Mouse (Mus musculus) testis, adult 2 months (tissue): ENCODE data around the gene Rasa3. TPM values are rescaled to one million over a fixed set of nuclear protein-coding genes. Genes with fewer than 3 reads are reported as not detected.
A peak's percentile ranks its signal among the peaks of the same experiment; 100 is the strongest.

Source experiments
- H3K27ac ChIP-seq: fragments of 200-500 bp; 2 replicates; pipeline ENCODE4 v1.5.1; 2012; ENCODE audit warnings: low read depth, low read length; ENCODE audit not compliant: control insufficient read depth, insufficient read depth
- H3K27me3 ChIP-seq: fragments of 200-500 bp; 2 replicates; pipeline ENCODE4 v1.6.1; 2012; ENCODE audit warnings: mild to moderate bottlenecking, low read length, moderate library complexity; ENCODE audit not compliant: control insufficient read depth, insufficient read depth
- H3K36me3 ChIP-seq: fragments of 200-500 bp; 2 replicates; pipeline ENCODE4 v1.6.1; 2012; ENCODE audit warnings: mild to moderate bottlenecking, low read length; ENCODE audit not compliant: control insufficient read depth, insufficient read depth
- H3K4me1 ChIP-seq: fragments of 200-500 bp; 2 replicates; pipeline ENCODE4 v1.6.1; 2012; ENCODE audit warnings: low read length; ENCODE audit not compliant: control insufficient read depth, insufficient read depth
- H3K4me3 ChIP-seq: fragments of 200-500 bp; 2 replicates; pipeline ENCODE4 v1.5.1; 2012; ENCODE audit warnings: low read depth, mild to moderate bottlenecking, low read length, moderate library complexity, mixed read lengths; ENCODE audit not compliant: control insufficient read depth
- CTCF ChIP-seq: fragments of 200-500 bp; IDR thresholded peaks from 2 replicates; pipeline ENCODE4 v1.5.1; 2012; ENCODE audit warnings: low read depth, mild to moderate bottlenecking, inconsistent platforms, low read length, moderate library complexity; ENCODE audit not compliant: control insufficient read depth, insufficient read depth, insufficient replicate concordance
- POLR2A ChIP-seq: fragments of 200-500 bp; IDR thresholded peaks from 2 replicates; pipeline ENCODE4 v1.6.1; 2012; ENCODE audit warnings: low read depth, mild to moderate bottlenecking, inconsistent platforms, low read length, moderate library complexity; ENCODE audit not compliant: control insufficient read depth
- polyA plus RNA-seq: library from polyadenylated mRNA; depleted of rRNA; stranded (reverse); fragments of >200 nt; gene quantifications from 2 replicates; pipeline ENCODE4 v1.2.3, GENCODE M21; 2012; rRNA removed

The Rasa3 gene
- polyA plus RNA-seq, 1 experiment, result 41.0 TPM

GRCm38 (mm10) chr8:13521392-13521791 is 156.0 kb downstream of the Rasa3 start:
- H3K27ac ChIP-seq, result peak overlapping the region; percentile 12; the same call in 1 of the 2 replicates
- TF ChIP-seq CTCF (no peak), POLR2A (no peak)

GRCm38 (mm10) chr8:13520349-13520748 is 157.1 kb downstream of the Rasa3 start:
- Histone ChIP-seq H3K27me3 (no peaks in the 10 kb centered on the region), H3K27ac (no peak overlapping the region), H3K4me3 (no peak overlapping the region), H3K4me1 (no peaks in the 10 kb centered on the region; the same call in 1 of the 2 replicates), H3K36me3 (no peaks in the 10 kb centered on the region)
- TF ChIP-seq POLR2A (no peak), CTCF (no peak)

More at GRCm38 (mm10) chr8:13521392-13521791, 156.0 kb downstream of the Rasa3 start:
- Histone ChIP-seq H3K27me3 (no peaks in the 10 kb centered on the region), H3K36me3 (no peaks in the 10 kb centered on the region), H3K4me1 (no peaks in the 10 kb centered on the region; the same call in 1 of the 2 replicates), H3K4me3 (no peak overlapping the region)

- Histone ChIP-seq H3K36me3 (no peaks in the 10 kb centered on the region), H3K4me3 (no peak overlapping the region), H3K27ac (no peak overlapping the region), H3K4me1 (no peaks in the 10 kb centered on the region; the same call in 1 of the 2 replicates), H3K27me3 (no peaks in the 10 kb centered on the region)
- no peak for TF ChIP-seq CTCF
- TF ChIP-seq POLR2A, result no peak
These were observed 157.9 kb downstream of the Rasa3 start for GRCm38 (mm10) chr8:13519503-13519902.

GRCm38 (mm10) chr8:13517284-13517781 is 160.1 kb downstream of the Rasa3 start:
- no peak for TF ChIP-seq POLR2A
- TF ChIP-seq CTCF, result no peak
- Histone ChIP-seq H3K27ac (no peak overlapping the region), H3K36me3 (no peaks in the 10 kb centered on the region), H3K4me3 (no peak overlapping the region), H3K27me3 (no peaks in the 10 kb centered on the region), H3K4me1 (no peaks in the 10 kb centered on the region; the same call in 1 of the 2 replicates)

Other genes with a start within 250 kb of the Rasa3 start
- 4.0 TPM in 2 replicates for gene Tmem255b, start 242.4 kb downstream of the Rasa3 start, polyA plus RNA-seq
- gene Gas6, start 183.1 kb downstream of the Rasa3 start, polyA plus RNA-seq, result 54.9 and 57.8 TPM in 2 replicates
- gene 1700029H14Rik, start 115.1 kb downstream of the Rasa3 start, polyA plus RNA-seq, result 536 and 642 TPM in 2 replicates
- gene Cfap97d2, start 28.3 kb upstream of the Rasa3 start, polyA plus RNA-seq, result 1.8 and 2.2 TPM in 2 replicates
- gene Cdc16, start 80.1 kb upstream of the Rasa3 start, polyA plus RNA-seq, result 23.1 and 26.7 TPM in 2 replicates
- 103 and 110 TPM in 2 replicates for gene Upf3a, start 108.0 kb upstream of the Rasa3 start, polyA plus RNA-seq
- gene AF366264, start 160.8 kb upstream of the Rasa3 start, polyA plus RNA-seq, result 26.9 and 39.9 TPM in 2 replicates
- 5.5 and 5.6 TPM in 2 replicates for gene Champ1, start 192.0 kb upstream of the Rasa3 start, polyA plus RNA-seq
- gene Coprs, start 212.7 kb upstream of the Rasa3 start, polyA plus RNA-seq, result 118 and 125 TPM in 2 replicates